Mouse (Mus musculus): Measurements from ENCODE around the gene Cmklr1.

DNA sequence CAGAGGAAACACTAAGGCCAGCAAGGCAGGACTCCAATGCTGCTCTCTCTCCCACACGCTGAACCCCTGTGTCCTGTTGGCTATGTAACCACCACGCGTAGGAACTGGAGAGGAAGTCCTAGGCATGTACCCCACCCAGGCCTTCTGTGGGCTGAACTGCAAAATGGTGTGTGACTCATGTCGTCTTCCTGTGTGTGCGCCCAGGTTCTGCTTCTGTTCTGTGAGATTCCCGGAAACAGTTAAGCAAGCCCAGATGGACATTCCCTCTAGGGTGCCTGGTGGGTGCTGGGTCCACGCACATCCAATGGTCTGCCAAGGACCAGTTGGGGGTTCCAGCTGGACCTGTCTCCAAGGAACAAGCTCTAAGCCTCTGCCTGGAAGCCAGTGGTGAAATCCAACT lies 22.2 kb upstream of the Cmklr1 start:
- TF ChIP-seq POLR2A (IDR thresholded peaks at IDR 0.05; ENCODE audit: borderline replicate concordance, low read depth, low read length) (no peak), CTCF (IDR thresholded peaks at IDR 0.05; ENCODE audit: low read depth, low read length) (no peak)

Measured in bone marrow macrophage, adult 2 months (primary cell).